Mouse (Mus musculus) MEL (cell line): Measurements from ENCODE around the gene Rars. TPM values are rescaled to one million over a fixed set of nuclear protein-coding genes. Genes with fewer than 3 reads are reported as not detected.

Experiments
- DNase-seq: peaks from one replicate; pipeline ENCODE4 v3.0.0; 2011; ENCODE audit warnings: low read depth, low spot score
- H3K27ac ChIP-seq: 2 replicates; pipeline ENCODE4 v1.5.1; 2012; ENCODE audit warnings: low read depth, mild to moderate bottlenecking, control low read depth, low read length, moderate library complexity; ENCODE audit not compliant: control insufficient read depth
- H3K27me3 ChIP-seq, 2 experiments: fragments of 150-350 bp in 1 of 2; sonication (generic) in 1 of 2; 2 replicates each; pipeline ENCODE4 v1.6.1; 2012; ENCODE audit warnings: low read length in 2 of 2, mild to moderate bottlenecking in 2 of 2, improper control_type of control experiment in 1 of 2, moderate library complexity in 1 of 2; ENCODE audit not compliant: insufficient read depth in 2 of 2, control insufficient read depth in 1 of 2
- H3K36me3 ChIP-seq, 2 experiments: 2 replicates each; pipeline ENCODE4 v1.6.1; 2012 to 2014; ENCODE audit warnings: low read length in 2 of 2, improper control_type of control experiment in 1 of 2, inconsistent platforms in 1 of 2, mild to moderate bottlenecking in 1 of 2; ENCODE audit not compliant: insufficient read depth in 2 of 2, control insufficient read depth in 1 of 2
- H3K4me1 ChIP-seq, 2 experiments: fragments of 150-350 bp in 1 of 2; sonication (generic) in 1 of 2; 2 replicates each; pipeline ENCODE4 v1.6.1; 2012; ENCODE audit warnings: low read length in 2 of 2, improper control_type of control experiment in 1 of 2, mild to moderate bottlenecking in 1 of 2; ENCODE audit not compliant: insufficient read depth in 2 of 2, control insufficient read depth in 1 of 2
- H3K4me3 ChIP-seq, 2 experiments: fragments of 150-350 bp in 1 of 2; sonication (generic) in 1 of 2; 2 replicates each; pipeline ENCODE4 v1.5.1; 2012; ENCODE audit warnings: low read depth in 2 of 2, low read length in 2 of 2, mild to moderate bottlenecking in 2 of 2, moderate library complexity in 2 of 2, control low read depth in 1 of 2, improper control_type of control experiment in 1 of 2; ENCODE audit not compliant: control insufficient read depth in 1 of 2, insufficient read depth in 1 of 2
- H3K79me2 ChIP-seq: 2 replicates; pipeline ENCODE4 v1.6.1; 2012; ENCODE audit warnings: mild to moderate bottlenecking, low read length, moderate library complexity; ENCODE audit not compliant: control insufficient read depth, poor library complexity, insufficient read depth
- H3K9ac ChIP-seq: 2 replicates; pipeline ENCODE4 v1.6.1; 2012; ENCODE audit warnings: low read depth, mild to moderate bottlenecking, control low read depth, low read length, moderate library complexity; ENCODE audit not compliant: control insufficient read depth, poor library complexity, severe bottlenecking
- H3K9me3 ChIP-seq: fragments of 150-350 bp; sonication (generic); replicated peaks from 2 replicates; pipeline ENCODE4 v1.6.1; 2012; ENCODE audit warnings: mild to moderate bottlenecking, low read length, improper control_type of control experiment, moderate library complexity; ENCODE audit not compliant: insufficient read depth
- BHLHE40 ChIP-seq: IDR thresholded peaks from 2 replicates; pipeline ENCODE4 v1.6.1; 2012; ENCODE audit warnings: low read depth, mild to moderate bottlenecking, inconsistent platforms, low read length, improper control_type of control experiment, borderline replicate concordance
- CTCF ChIP-seq, 3 experiments: IDR thresholded peaks in 2 of 3; conservative IDR thresholded peaks in 1 of 3; 2 replicates each; pipeline ENCODE4 v1.5.1; 2011 to 2012; ENCODE audit warnings: low read length in 3 of 3, low read depth in 2 of 3, mild to moderate bottlenecking in 2 of 3, improper control_type of control experiment in 1 of 3, inconsistent platforms in 1 of 3, mixed read lengths in 1 of 3, moderate library complexity in 1 of 3; ENCODE audit not compliant: control insufficient read depth in 1 of 3, insufficient read depth in 1 of 3, poor library complexity in 1 of 3, severe bottlenecking in 1 of 3
- E2F4 ChIP-seq: IDR thresholded peaks from 2 replicates; pipeline ENCODE4 v1.6.1; 2011; ENCODE audit warnings: low read depth, low read length, improper control_type of control experiment, borderline replicate concordance
- EP300 ChIP-seq, 2 experiments: IDR thresholded peaks; 2 replicates each; pipeline ENCODE4 v1.6.1; 2011; ENCODE audit warnings: improper control_type of control experiment in 2 of 2, low read length in 2 of 2, low read depth in 1 of 2, mild to moderate bottlenecking in 1 of 2
- GABPA ChIP-seq: IDR thresholded peaks from 2 replicates; pipeline ENCODE4 v1.6.1; 2012; ENCODE audit warnings: low read depth, mild to moderate bottlenecking, inconsistent platforms, low read length, improper control_type of control experiment, moderate library complexity
- HCFC1 ChIP-seq: IDR thresholded peaks from 2 replicates; pipeline ENCODE4 v1.6.1; 2012; ENCODE audit warnings: low read depth, mild to moderate bottlenecking, inconsistent platforms, low read length, improper control_type of control experiment, moderate library complexity
- JUND ChIP-seq: IDR thresholded peaks from 2 replicates; pipeline ENCODE4 v1.6.1; 2011; ENCODE audit warnings: low read depth, mild to moderate bottlenecking, improper control_type of control experiment, low read length
- KAT2A ChIP-seq: conservative IDR thresholded peaks from 2 replicates; pipeline ENCODE4 v1.6.1; 2012; ENCODE audit warnings: low read depth, low read length, improper control_type of control experiment, inconsistent platforms
- MAFK ChIP-seq: IDR thresholded peaks from 2 replicates; pipeline ENCODE4 v1.6.1; 2011; ENCODE audit warnings: low read depth, mild to moderate bottlenecking, low read length, improper control_type of control experiment, borderline replicate concordance
- MAX ChIP-seq: IDR thresholded peaks from 2 replicates; pipeline ENCODE4 v1.6.1; 2011; ENCODE audit warnings: low read length, improper control_type of control experiment
- MAZ ChIP-seq: IDR thresholded peaks from 2 replicates; pipeline ENCODE4 v1.6.1; 2012; ENCODE audit warnings: low read depth, mild to moderate bottlenecking, inconsistent platforms, low read length, improper control_type of control experiment
- MYB ChIP-seq: IDR thresholded peaks from 2 replicates; pipeline ENCODE4 v1.6.1; 2011; ENCODE audit warnings: mild to moderate bottlenecking, low read depth, low read length, improper control_type of control experiment
- NELFE ChIP-seq: IDR thresholded peaks from 2 replicates; pipeline ENCODE4 v1.6.1; 2011; ENCODE audit warnings: low read depth, low read length, improper control_type of control experiment
- POLR2AphosphoS2 ChIP-seq: IDR thresholded peaks from 2 replicates; pipeline ENCODE4 v1.6.1; 2011; ENCODE audit warnings: low read length, improper control_type of control experiment
- RCOR1 ChIP-seq: IDR thresholded peaks from 2 replicates; pipeline ENCODE4 v1.6.1; 2012; ENCODE audit warnings: low read depth, mild to moderate bottlenecking, inconsistent platforms, low read length, improper control_type of control experiment
- SMC3 ChIP-seq: IDR thresholded peaks from 2 replicates; pipeline ENCODE4 v1.6.1; 2011; ENCODE audit warnings: low read depth, low read length, improper control_type of control experiment
- TAL1 ChIP-seq: IDR thresholded peaks from 2 replicates; pipeline ENCODE4 v1.6.1; 2012; ENCODE audit warnings: mild to moderate bottlenecking, inconsistent platforms, low read length, moderate library complexity, mixed read lengths
- TBP ChIP-seq: IDR thresholded peaks from 2 replicates; pipeline ENCODE4 v1.8.0; 2011; ENCODE audit warnings: low read depth, low read length, improper control_type of control experiment
- TCF12 ChIP-seq: IDR thresholded peaks from 2 replicates; pipeline ENCODE4 v1.6.1; 2014; ENCODE audit warnings: low read depth, mild to moderate bottlenecking, inconsistent platforms, low read length, improper control_type of control experiment, moderate library complexity
- UBTF ChIP-seq: IDR thresholded peaks from 2 replicates; pipeline ENCODE4 v1.6.1; 2012; ENCODE audit warnings: low read depth, mild to moderate bottlenecking, inconsistent platforms, low read length, improper control_type of control experiment, moderate library complexity, borderline replicate concordance; ENCODE audit not compliant: insufficient read depth
- USF2 ChIP-seq, 2 experiments: IDR thresholded peaks; 2 replicates each; pipeline ENCODE4 v1.6.1; 2011 to 2012; ENCODE audit warnings: improper control_type of control experiment in 2 of 2, low read length in 2 of 2, borderline replicate concordance in 1 of 2, inconsistent platforms in 1 of 2, low read depth in 1 of 2, mild to moderate bottlenecking in 1 of 2; ENCODE audit not compliant: insufficient read depth in 1 of 2
- ZC3H11A ChIP-seq: IDR thresholded peaks from 2 replicates; pipeline ENCODE4 v1.6.1; 2012; ENCODE audit warnings: low read depth, mild to moderate bottlenecking, inconsistent platforms, low read length, improper control_type of control experiment
- polyA plus RNA-seq, 2 experiments: library from polyadenylated mRNA; stranded (reverse) in 1 of 2; unstranded in 1 of 2; fragments of >175 nt in 1 of 2; fragments of >200 nt in 1 of 2; gene quantifications; 2 replicates each; pipeline versions ENCODE4 v1.2.1 to v1.2.4; 2012; ENCODE audit warnings: low replicate concordance in 2 of 2, low read depth in 1 of 2; ENCODE audit not compliant: insufficient read length in 2 of 2, insufficient read depth in 1 of 2, missing spikeins in 1 of 2
- total RNA-seq: library from RNA; depleted of rRNA; stranded (reverse); fragments of 300-350 nt; gene quantifications from 2 replicates; pipeline ENCODE4 v1.2.3, GENCODE M21; 2012

Gene Rars
- total and polyA plus RNA-seq, 3 experiments, result 193 to 396 (median 251) TPM

DNA sequence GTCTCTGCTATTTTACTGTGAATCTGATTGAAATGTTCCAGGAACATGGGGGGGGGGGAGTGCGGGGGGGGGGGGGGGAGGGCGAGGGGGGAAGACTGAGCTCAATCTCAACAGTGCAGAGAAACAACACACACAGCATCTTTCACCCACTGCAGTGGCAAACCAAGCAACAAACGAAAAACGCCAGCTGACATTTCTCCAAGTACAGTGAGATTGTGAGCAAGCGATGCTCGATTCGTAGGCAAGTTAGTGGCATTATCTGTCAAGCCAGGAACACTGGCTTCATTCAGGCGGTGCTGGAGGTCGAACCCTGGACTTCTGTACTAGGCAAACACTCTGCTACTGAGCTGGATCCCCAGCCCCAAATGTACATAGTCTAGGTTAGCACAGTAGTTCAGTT, 21.3 kb upstream of the Rars start:
- Histone ChIP-seq H3K9me3 (no peaks in the 10 kb centered on the region), H3K9ac (no peak overlapping the region), H3K27ac (no peak overlapping the region), H3K4me1 (no peaks in the 10 kb centered on the region), H3K79me2 (no peaks in the 10 kb centered on the region), H3K4me3 (no peak overlapping the region), H3K27me3 (no peaks in the 10 kb centered on the region), H3K36me3 (no peaks in the 10 kb centered on the region)
- no peak for DNase-seq
- no peak for TF ChIP-seq UBTF
- TF ChIP-seq MAFK, result no peak
- no peak for TF ChIP-seq POLR2AphosphoS2
- TF ChIP-seq ZC3H11A, result no peak
- TF ChIP-seq RCOR1, result no peak
- no peak for TF ChIP-seq NELFE
- TF ChIP-seq TAL1, result no peak
- no peak for TF ChIP-seq MAX
- TF ChIP-seq MYB, result no peak
- TF ChIP-seq KAT2A, result no peak
- TF ChIP-seq CTCF (IDR thresholded peaks at IDR 0.05 in 2 of 3, conservative IDR thresholded peaks at IDR 0.05 in 1 of 3; ENCODE audit: control insufficient read depth in 1 of 3, insufficient read depth in 1 of 3, low read depth in 2 of 3, low read length in 3 of 3, poor library complexity in 1 of 3, severe bottlenecking in 1 of 3), result no peak
- TF ChIP-seq MAZ, result no peak
- TF ChIP-seq E2F4, result no peak
- no peak for TF ChIP-seq USF2 (IDR thresholded peaks at IDR 0.05; ENCODE audit: borderline replicate concordance in 1 of 2, insufficient read depth in 1 of 2, low read depth in 1 of 2, low read length in 2 of 2)
- no peak for TF ChIP-seq TCF12
- no peak for TF ChIP-seq HCFC1
- no peak for TF ChIP-seq SMC3
- TF ChIP-seq JUND, result no peak

DNA sequence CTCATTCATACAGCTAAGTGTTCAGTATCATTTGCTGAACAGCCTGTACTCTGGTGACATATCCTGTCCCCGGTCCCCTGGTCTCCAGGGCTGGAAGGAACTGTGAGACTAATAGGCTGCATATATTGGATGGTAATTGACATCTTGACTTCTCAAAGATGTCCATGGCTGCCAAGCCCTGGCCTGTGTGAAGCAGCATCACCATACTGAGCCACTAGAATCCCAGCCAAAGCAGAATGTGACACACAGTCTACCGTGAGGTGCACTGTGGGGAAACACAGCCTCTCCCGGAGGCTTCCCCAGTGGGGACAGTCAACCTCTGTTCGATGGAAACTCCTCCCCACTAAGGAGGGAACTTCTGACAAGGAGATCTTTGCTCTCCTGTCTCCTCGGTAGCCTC, 20.6 kb upstream of the Rars start:
- no peaks in the 10 kb centered on the region for H3K4me1 ChIP-seq
- H3K27ac ChIP-seq, result no peak overlapping the region

More for the DNA sequence above, 20.6 kb upstream of the Rars start:
- Histone ChIP-seq H3K79me2 (no peaks in the 10 kb centered on the region), H3K9ac (no peak overlapping the region), H3K9me3 (no peaks in the 10 kb centered on the region), H3K27me3 (no peaks in the 10 kb centered on the region), H3K36me3 (no peaks in the 10 kb centered on the region), H3K4me3 (no peak overlapping the region)
- TF ChIP-seq NELFE (no peak), GABPA (no peak), EP300 (IDR thresholded peaks at IDR 0.05; ENCODE audit: low read depth in 1 of 2, low read length in 2 of 2) (no peak), UBTF (no peak), E2F4 (no peak), RCOR1 (no peak), TBP (no peak), BHLHE40 (no peak)
- no peak for DNase-seq
